Mouse (Mus musculus): Measurements from ENCODE around the gene Slc22a14.

DNA sequence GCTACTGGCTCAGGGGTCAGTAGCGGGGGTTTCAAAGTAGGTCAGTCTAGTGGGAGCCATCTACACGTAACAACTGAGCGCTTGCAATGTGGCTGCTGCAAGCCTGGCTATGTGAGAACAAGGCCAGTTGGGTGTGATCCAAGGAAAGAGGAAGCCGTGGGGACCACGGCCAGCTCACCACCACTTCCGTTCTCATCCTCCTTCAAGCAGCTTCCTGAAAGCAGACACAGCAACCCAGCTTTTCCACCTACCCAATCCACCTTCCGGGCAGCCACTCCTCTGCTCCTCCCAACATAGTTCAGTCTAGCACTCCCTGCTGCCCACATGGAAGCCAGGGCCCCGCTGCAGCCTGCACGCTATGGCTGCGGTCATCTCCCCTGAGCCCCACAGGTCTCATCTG, 31.0 kb downstream of the Slc22a14 start:
- TF ChIP-seq CTCF (IDR thresholded peaks at IDR 0.05; ENCODE audit: low read depth, low read length) (no peak), POLR2A (IDR thresholded peaks at IDR 0.05; ENCODE audit: insufficient read depth, low read length) (no peak), EP300 (IDR thresholded peaks at IDR 0.05; ENCODE audit: insufficient read depth, low read depth, low read length) (no peak)
